Mouse (Mus musculus) liver, postnatal 0 days (tissue): Measurements from ENCODE around the gene Rbfox1.

Experiments used
- CTCF ChIP-seq: sonication (generic); IDR thresholded peaks from 2 replicates; pipeline ENCODE4 v1.5.1; 2016; ENCODE audit warnings: antibody characterized with exemption, low read depth
- EP300 ChIP-seq: IDR thresholded peaks from 2 replicates; pipeline ENCODE4 v1.6.1; 2016; ENCODE audit warnings: antibody characterized with exemption, low read depth, mild to moderate bottlenecking

- no peak for TF ChIP-seq CTCF
- no peak for TF ChIP-seq EP300
Measured at GRCm38 (mm10) chr16:6927661-6928060, 1042.5 kb downstream of the Rbfox1 start.
